Mouse (Mus musculus) forebrain, embryonic 11.5 days (tissue): ENCODE measurements around the gene Aox2. TPM values are rescaled to one million over a fixed set of nuclear protein-coding genes. Genes with fewer than 3 reads are reported as not detected.

Experiments
- ATAC-seq: fragments of 200-750 bp; cut with Nextera tagmentation; replicated peaks from 2 replicates; pipeline ENCODE4 v1.8.0; 2017; ENCODE audit warnings: moderate TSS enrichment; ENCODE audit not compliant: low FRiP score
- DNase-seq: peaks from one replicate; pipeline ENCODE4 v3.0.0-alpha.2; 2017; ENCODE audit warnings: low spot score
- H3K27ac ChIP-seq: fragments of 300-500 bp; sonication (generic); 2 replicates; pipeline ENCODE4 v1.5.1; 2014; ENCODE audit warnings: low read depth, low read length
- H3K27me3 ChIP-seq: fragments of 300-500 bp; sonication (generic); 2 replicates; pipeline ENCODE4 v1.6.1; 2014; ENCODE audit warnings: mild to moderate bottlenecking, low read length, mixed read lengths; ENCODE audit not compliant: control insufficient read depth, insufficient read depth
- H3K36me3 ChIP-seq: fragments of 300-500 bp; sonication (generic); 2 replicates; pipeline ENCODE4 v1.6.1; 2014; ENCODE audit warnings: mild to moderate bottlenecking, low read length, moderate library complexity, mixed read lengths; ENCODE audit not compliant: control insufficient read depth, insufficient read depth
- H3K4me1 ChIP-seq: fragments of 300-500 bp; sonication (generic); replicated peaks from 2 replicates; pipeline ENCODE4 v1.6.1; 2014; ENCODE audit warnings: low read length, mixed read lengths; ENCODE audit not compliant: control insufficient read depth, insufficient read depth
- H3K4me2 ChIP-seq: fragments of 300-500 bp; sonication (generic); 2 replicates; pipeline ENCODE4 v1.6.1; 2014; ENCODE audit warnings: low read depth, mild to moderate bottlenecking, low read length, moderate library complexity, mixed read lengths; ENCODE audit not compliant: severe bottlenecking
- H3K4me3 ChIP-seq: fragments of 300-500 bp; sonication (generic); 2 replicates; pipeline ENCODE4 v1.5.1; 2014; ENCODE audit warnings: low read depth, low read length
- H3K9ac ChIP-seq: fragments of 300-500 bp; sonication (generic); 2 replicates; pipeline ENCODE4 v1.6.1; 2014; ENCODE audit warnings: low read length
- H3K9me3 ChIP-seq: fragments of 300-500 bp; sonication (generic); 2 replicates; pipeline ENCODE4 v1.6.1; 2016; ENCODE audit warnings: low read length, mixed read lengths; ENCODE audit not compliant: control insufficient read depth
- WGBS: fragments of 180-500 bp; shearing (Covaris S2); extraction: QIAGEN DNeasy Blood & Tissue Kit; methylation state at CpG from one replicate; pipeline ENCODE4 v1.1.7; 2014; 5-methylcytosine and 5-hydroxymethylcytosine counted together
- polyA plus RNA-seq: library from polyadenylated mRNA; unstranded; fragments of >200 nt; fragmentation: Nextera tagmentation; extraction: Ambion mirVana; gene quantifications from 2 replicates; pipeline ENCODE4 v1.2.1, GENCODE M21; 2014

Gene Aox2
- polyA plus RNA-seq, 1 experiment from 2014 or later: not detected

DNA sequence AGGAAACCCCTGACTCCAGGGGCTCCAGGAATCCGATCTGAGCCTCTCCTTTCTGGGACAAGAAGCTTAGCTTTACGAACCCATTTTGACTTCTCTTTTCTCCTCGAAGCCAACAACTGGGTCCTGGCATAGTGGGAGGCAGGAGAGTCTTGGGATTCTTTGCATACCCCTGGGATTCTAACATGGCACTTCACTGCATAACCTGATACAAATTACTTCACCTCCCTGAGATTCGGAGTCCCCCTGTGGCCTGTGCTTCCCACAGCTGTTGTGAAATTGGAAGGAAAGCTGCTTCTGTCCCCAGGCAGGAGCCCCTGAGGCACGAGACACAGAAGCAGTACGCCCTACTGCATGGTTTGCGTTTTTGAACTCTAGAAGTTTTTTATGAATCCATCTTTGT, 387 bp downstream of the Aox2 start:
- Histone ChIP-seq H3K27me3 (no peaks in the 10 kb centered on the region), H3K4me3 (no peak overlapping the region), H3K36me3 (no peaks in the 10 kb centered on the region), H3K4me2 (no peak overlapping the region), H3K27ac (no peak overlapping the region), H3K9me3 (no peaks in the 10 kb centered on the region), H3K4me1 (no peaks in the 10 kb centered on the region), H3K9ac (no peak overlapping the region)
- DNase-seq: no peak
- no peak for ATAC-seq
- WGBS: 72% methylated on average over 7 of the region's 7 CpGs

DNA sequence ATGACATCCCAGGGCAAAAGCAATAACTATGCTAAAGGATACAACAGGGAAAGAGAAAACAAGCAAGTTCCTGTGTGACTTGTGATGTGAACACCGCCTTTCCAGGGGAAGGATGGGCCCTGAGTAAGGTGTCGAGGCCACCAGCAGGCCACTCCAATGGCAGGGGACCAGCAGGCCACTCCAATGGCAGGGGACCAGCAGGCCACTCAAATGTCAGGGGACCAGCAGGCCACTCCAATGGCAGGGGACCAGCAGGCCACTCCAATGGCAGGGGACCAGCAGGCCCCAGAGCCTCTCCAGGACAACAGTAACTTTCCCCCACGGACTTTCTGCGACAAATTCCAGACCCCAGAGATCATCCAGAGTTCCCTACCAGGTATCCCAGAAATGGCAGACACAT, 2.3 kb downstream of the Aox2 start:
- Histone ChIP-seq H3K9ac (no peak overlapping the region), H3K27ac (no peak overlapping the region), H3K4me3 (no peak overlapping the region), H3K4me2 (no peak overlapping the region), H3K9me3 (no peaks in the 10 kb centered on the region), H3K4me1 (no peaks in the 10 kb centered on the region), H3K27me3 (no peaks in the 10 kb centered on the region), H3K36me3 (no peaks in the 10 kb centered on the region)
- WGBS: 84% methylated on average over 4 of the region's 4 CpGs
- no peak for DNase-seq
- no peak for ATAC-seq

DNA sequence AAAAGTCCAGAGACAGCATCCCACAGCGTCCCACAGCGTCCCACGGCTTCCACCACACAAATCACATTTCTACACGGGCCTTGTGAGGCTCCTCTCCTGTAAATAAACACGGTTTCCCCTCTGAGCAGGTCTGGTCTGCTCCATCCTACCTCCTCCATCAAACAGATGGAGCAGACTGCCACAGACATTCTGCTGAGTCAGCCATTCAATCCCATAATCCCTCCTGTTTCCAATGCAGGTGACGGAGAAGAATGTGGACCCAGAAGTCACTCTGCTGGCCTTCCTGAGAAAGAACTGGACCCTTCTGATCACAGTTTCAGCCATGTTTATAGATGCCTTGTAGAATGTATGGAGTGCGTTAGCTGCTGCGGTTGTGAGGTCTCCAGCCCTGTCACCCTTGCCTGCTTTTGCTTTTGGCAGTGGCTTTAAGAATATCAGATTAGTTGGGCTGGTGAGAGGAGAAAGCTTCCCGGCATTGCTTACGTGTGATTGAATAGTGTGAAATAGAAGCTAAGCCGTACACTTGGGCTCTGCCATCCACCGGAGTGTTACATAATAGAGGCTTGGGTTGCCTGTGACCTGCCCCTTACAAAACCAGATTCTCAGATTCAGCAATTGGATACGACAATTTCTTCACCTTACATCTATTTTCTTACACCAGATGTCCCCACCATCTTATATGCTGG, 3.0 kb downstream of the Aox2 start:
- Histone ChIP-seq H3K9me3 (no peaks in the 10 kb centered on the region), H3K9ac (no peak overlapping the region), H3K27ac (no peak overlapping the region), H3K36me3 (no peaks in the 10 kb centered on the region), H3K4me1 (no peaks in the 10 kb centered on the region), H3K4me2 (no peak overlapping the region), H3K4me3 (no peak overlapping the region), H3K27me3 (no peaks in the 10 kb centered on the region)
- 77% methylated on average over 13 of the region's 13 CpGs for WGBS
- ATAC-seq (no peak), DNase-seq (no peak)

DNA sequence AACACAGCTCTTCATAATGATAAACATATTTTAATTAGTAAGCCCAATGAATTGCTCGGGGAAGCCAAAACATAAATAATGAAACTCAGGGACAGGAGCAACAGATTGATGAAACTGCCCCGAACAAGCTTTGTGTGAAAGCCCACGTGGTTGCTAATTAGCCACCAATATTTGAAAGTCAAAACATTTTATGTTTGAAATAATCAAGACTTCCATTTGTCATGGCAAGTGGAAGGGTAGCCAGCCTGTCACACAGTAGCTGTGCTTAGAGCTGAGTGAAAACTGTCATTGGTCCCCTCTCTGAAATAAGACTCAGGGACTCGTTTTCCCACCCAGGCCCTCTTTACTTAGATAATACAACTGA, 3.5 kb downstream of the Aox2 start:
- H3K4me1 ChIP-seq: no peaks in the 10 kb centered on the region
- WGBS: 72% methylated on average over 4 of the region's 4 CpGs
- no peak overlapping the region for H3K27ac ChIP-seq
- H3K27me3 ChIP-seq: no peaks in the 10 kb centered on the region
- no peaks in the 10 kb centered on the region for H3K36me3 ChIP-seq
- H3K4me2 ChIP-seq: no peak overlapping the region
- no peaks in the 10 kb centered on the region for H3K9me3 ChIP-seq
- H3K9ac ChIP-seq: no peak overlapping the region
- H3K4me3 ChIP-seq: no peak overlapping the region
- DNase-seq (no peak), ATAC-seq (no peak)

DNA sequence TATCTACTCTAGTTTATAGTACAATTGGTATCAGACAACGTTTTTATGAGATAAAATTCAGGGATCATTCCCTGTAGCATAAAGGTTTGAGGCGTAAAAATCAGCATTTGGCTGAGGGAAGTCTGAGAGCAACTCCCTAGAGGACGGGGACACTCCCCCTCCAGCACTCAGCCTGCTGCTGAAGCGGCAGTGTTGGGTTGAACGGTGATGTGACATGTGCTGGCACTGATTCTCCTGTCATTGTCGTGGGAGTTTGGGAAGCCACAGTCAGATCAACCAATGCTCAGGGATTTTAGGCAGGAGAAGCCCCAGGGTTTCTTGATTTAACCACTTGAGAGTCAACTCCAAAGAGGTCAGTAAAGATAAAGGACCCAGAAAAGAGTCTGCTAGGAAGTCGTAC, 6.4 kb downstream of the Aox2 start:
- Histone ChIP-seq H3K27me3 (no peaks in the 10 kb centered on the region), H3K36me3 (no peaks in the 10 kb centered on the region), H3K4me2 (no peak overlapping the region), H3K4me3 (no peak overlapping the region), H3K4me1 (no peaks in the 10 kb centered on the region), H3K9me3 (no peaks in the 10 kb centered on the region), H3K27ac (no peak overlapping the region), H3K9ac (no peak overlapping the region)
- DNase-seq (no peak), ATAC-seq (no peak)
- WGBS: 70% methylated on average over 7 of the region's 7 CpGs

DNA sequence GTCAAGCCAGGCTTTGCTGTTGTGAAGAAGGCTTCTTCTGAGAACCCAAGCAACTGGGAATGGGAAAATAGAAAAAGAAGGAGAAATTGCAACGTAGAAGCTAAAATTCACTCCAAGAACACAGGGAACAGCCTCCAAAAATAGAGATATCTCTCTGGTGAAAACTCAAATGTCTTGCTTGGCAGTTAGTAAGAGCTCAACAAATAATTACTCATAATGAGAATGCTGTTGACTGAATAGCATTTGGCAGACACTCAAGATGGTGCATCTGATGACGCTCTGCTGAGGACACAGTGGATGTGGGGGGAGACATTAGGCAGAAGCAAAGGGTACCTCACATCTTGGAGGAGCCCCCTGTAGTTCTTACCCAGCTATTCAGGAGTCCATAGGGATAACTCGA, 10.0 kb downstream of the Aox2 start:
- no peak overlapping the region for H3K4me2 ChIP-seq
- WGBS: 86% methylated on average over 3 of the region's 3 CpGs
- no peaks in the 10 kb centered on the region for H3K9me3 ChIP-seq
- H3K36me3 ChIP-seq: no peaks in the 10 kb centered on the region
- no peaks in the 10 kb centered on the region for H3K4me1 ChIP-seq
- no peak overlapping the region for H3K9ac ChIP-seq
- ATAC-seq (no peak), DNase-seq (no peak)
- no peaks in the 10 kb centered on the region for H3K27me3 ChIP-seq
- H3K4me3 ChIP-seq: no peak overlapping the region
- no peak overlapping the region for H3K27ac ChIP-seq

DNA sequence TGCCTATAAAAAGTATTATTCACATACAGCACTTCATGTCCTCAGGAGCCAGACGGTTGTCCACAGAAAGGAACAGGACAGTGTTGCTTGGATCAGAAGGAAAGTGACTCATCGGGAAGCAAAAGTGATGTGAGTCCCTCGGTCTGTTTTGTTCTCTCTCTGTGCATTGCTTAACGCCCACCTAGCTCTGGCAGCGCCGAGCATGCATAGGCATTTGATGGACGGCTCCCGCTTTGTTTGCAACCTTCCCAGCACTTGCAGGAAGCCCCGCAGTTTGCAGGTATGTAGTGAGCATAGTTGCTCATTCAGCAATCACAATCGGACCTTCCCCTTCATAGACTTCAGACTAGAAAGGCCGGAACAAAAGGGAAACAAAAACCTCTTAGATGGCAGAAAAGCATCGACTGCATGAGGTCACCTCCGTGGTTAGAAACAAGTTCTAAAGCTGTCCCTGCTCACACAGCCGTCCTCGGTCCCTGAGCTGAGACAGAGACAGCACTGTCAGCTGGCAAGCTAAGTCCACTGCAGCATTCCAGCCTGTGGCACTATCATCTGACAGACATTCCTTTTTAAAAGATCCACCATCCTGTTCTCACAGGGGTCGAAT, 11.8 kb downstream of the Aox2 start:
- no peak overlapping the region for H3K4me2 ChIP-seq
- no peaks in the 10 kb centered on the region for H3K4me1 ChIP-seq
- no peaks in the 10 kb centered on the region for H3K27me3 ChIP-seq
- DNase-seq (no peak), ATAC-seq (no peak)
- H3K9me3 ChIP-seq: no peaks in the 10 kb centered on the region
- H3K9ac ChIP-seq: no peak overlapping the region
- 38% methylated on average over 16 of the region's 16 CpGs for WGBS
- no peak overlapping the region for H3K4me3 ChIP-seq
- H3K36me3 ChIP-seq: no peaks in the 10 kb centered on the region
- H3K27ac ChIP-seq: no peak overlapping the region

DNA sequence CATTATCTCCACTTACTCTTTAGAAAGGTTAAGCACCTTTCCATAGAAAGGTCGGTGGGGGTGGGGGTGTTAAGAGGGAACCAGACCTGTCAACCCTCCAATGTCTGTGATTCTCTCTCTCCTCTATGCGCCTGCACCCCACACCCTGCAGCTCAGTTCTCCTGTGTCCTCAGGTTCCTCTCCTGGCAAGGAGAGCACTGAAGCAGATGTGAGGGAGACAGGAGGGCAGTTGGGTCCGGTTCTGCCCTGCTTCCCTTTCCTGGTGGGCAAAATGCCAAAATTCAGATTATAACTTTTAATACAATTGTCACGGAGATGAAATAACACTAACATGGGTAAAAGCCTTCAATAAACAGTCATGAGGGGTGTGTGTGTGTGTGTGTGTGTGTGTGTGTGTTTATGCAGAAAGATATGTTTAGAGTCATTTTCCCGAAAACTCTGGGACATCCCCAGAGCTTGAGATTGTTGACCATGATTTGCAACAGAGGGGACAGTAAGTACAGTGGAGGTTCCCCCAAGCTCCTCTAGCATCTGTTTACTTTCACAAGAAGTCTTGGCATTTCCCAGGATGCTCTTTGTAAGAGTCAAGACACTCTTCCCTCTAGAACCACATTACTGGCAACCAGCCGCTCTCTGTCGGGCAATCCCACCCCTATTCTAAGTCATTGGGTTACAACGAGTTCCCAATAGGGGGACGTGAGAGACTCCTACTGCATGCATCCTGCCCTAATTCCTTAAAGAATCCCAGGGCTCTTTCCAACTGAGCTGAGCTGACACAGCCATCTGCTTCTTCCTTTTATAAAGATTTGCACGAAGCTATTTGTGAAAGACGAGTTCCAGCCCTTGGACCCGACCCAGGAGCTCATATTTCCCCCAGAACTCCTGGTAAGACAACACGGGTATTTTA, 13.5 kb downstream of the Aox2 start:
- Histone ChIP-seq H3K27me3 (no peaks in the 10 kb centered on the region), H3K9me3 (no peaks in the 10 kb centered on the region), H3K36me3 (no peaks in the 10 kb centered on the region), H3K4me3 (no peak overlapping the region), H3K4me2 (no peak overlapping the region), H3K4me1 (no peaks in the 10 kb centered on the region), H3K27ac (no peak overlapping the region), H3K9ac (no peak overlapping the region)
- no peak for ATAC-seq
- 70% methylated on average over 13 of the region's 13 CpGs for WGBS
- DNase-seq: no peak
